Mouse (Mus musculus) MEL (cell line): ENCODE measurements at regions not wholly inside any gene's neighbourhood (a gene's known extent, or its start where the extent isn't known, plus 50 kb on each side); places are given as distances from the start of the nearest gene placed in this dataset.

Source experiments
- DNase-seq: peaks from one replicate; pipeline ENCODE4 v3.0.0; 2011; ENCODE audit warnings: low read depth, low spot score
- H3K27ac ChIP-seq: 2 replicates; pipeline ENCODE4 v1.5.1; 2012; ENCODE audit warnings: low read depth, mild to moderate bottlenecking, control low read depth, low read length, moderate library complexity; ENCODE audit not compliant: control insufficient read depth
- H3K27me3 ChIP-seq, 2 experiments: fragments of 150-350 bp in 1 of 2; sonication (generic) in 1 of 2; 2 replicates each; pipeline ENCODE4 v1.6.1; 2012; ENCODE audit warnings: low read length in 2 of 2, mild to moderate bottlenecking in 2 of 2, improper control_type of control experiment in 1 of 2, moderate library complexity in 1 of 2; ENCODE audit not compliant: insufficient read depth in 2 of 2, control insufficient read depth in 1 of 2
- H3K36me3 ChIP-seq, 2 experiments: 2 replicates each; pipeline ENCODE4 v1.6.1; 2012 to 2014; ENCODE audit warnings: low read length in 2 of 2, improper control_type of control experiment in 1 of 2, inconsistent platforms in 1 of 2, mild to moderate bottlenecking in 1 of 2; ENCODE audit not compliant: insufficient read depth in 2 of 2, control insufficient read depth in 1 of 2
- H3K4me1 ChIP-seq, 2 experiments: fragments of 150-350 bp in 1 of 2; sonication (generic) in 1 of 2; 2 replicates each; pipeline ENCODE4 v1.6.1; 2012; ENCODE audit warnings: low read length in 2 of 2, improper control_type of control experiment in 1 of 2, mild to moderate bottlenecking in 1 of 2; ENCODE audit not compliant: insufficient read depth in 2 of 2, control insufficient read depth in 1 of 2
- H3K4me3 ChIP-seq, 2 experiments: fragments of 150-350 bp in 1 of 2; sonication (generic) in 1 of 2; 2 replicates each; pipeline ENCODE4 v1.5.1; 2012; ENCODE audit warnings: low read depth in 2 of 2, low read length in 2 of 2, mild to moderate bottlenecking in 2 of 2, moderate library complexity in 2 of 2, control low read depth in 1 of 2, improper control_type of control experiment in 1 of 2; ENCODE audit not compliant: control insufficient read depth in 1 of 2, insufficient read depth in 1 of 2
- H3K79me2 ChIP-seq: 2 replicates; pipeline ENCODE4 v1.6.1; 2012; ENCODE audit warnings: mild to moderate bottlenecking, low read length, moderate library complexity; ENCODE audit not compliant: control insufficient read depth, poor library complexity, insufficient read depth
- H3K9ac ChIP-seq: 2 replicates; pipeline ENCODE4 v1.6.1; 2012; ENCODE audit warnings: low read depth, mild to moderate bottlenecking, control low read depth, low read length, moderate library complexity; ENCODE audit not compliant: control insufficient read depth, poor library complexity, severe bottlenecking
- H3K9me3 ChIP-seq: fragments of 150-350 bp; sonication (generic); replicated peaks from 2 replicates; pipeline ENCODE4 v1.6.1; 2012; ENCODE audit warnings: mild to moderate bottlenecking, low read length, improper control_type of control experiment, moderate library complexity; ENCODE audit not compliant: insufficient read depth
- BHLHE40 ChIP-seq: IDR thresholded peaks from 2 replicates; pipeline ENCODE4 v1.6.1; 2012; ENCODE audit warnings: low read depth, mild to moderate bottlenecking, inconsistent platforms, low read length, improper control_type of control experiment, borderline replicate concordance
- CHD1 ChIP-seq: IDR thresholded peaks from 2 replicates; pipeline ENCODE4 v1.6.1; 2012; ENCODE audit warnings: low read depth, mild to moderate bottlenecking, inconsistent platforms, low read length, improper control_type of control experiment
- CTCF ChIP-seq, 3 experiments: IDR thresholded peaks in 2 of 3; conservative IDR thresholded peaks in 1 of 3; 2 replicates each; pipeline ENCODE4 v1.5.1; 2011 to 2012; ENCODE audit warnings: low read length in 3 of 3, low read depth in 2 of 3, mild to moderate bottlenecking in 2 of 3, improper control_type of control experiment in 1 of 3, inconsistent platforms in 1 of 3, mixed read lengths in 1 of 3, moderate library complexity in 1 of 3; ENCODE audit not compliant: control insufficient read depth in 1 of 3, insufficient read depth in 1 of 3, poor library complexity in 1 of 3, severe bottlenecking in 1 of 3
- ETS1 ChIP-seq: IDR thresholded peaks from 2 replicates; pipeline ENCODE4 v1.6.1; 2012; ENCODE audit warnings: low read depth, mild to moderate bottlenecking, inconsistent platforms, low read length, improper control_type of control experiment, moderate library complexity
- GATA1 ChIP-seq: IDR thresholded peaks from 2 replicates; pipeline ENCODE4 v1.6.1; 2011; ENCODE audit warnings: low read depth, low read length, improper control_type of control experiment
- HCFC1 ChIP-seq: IDR thresholded peaks from 2 replicates; pipeline ENCODE4 v1.6.1; 2012; ENCODE audit warnings: low read depth, mild to moderate bottlenecking, inconsistent platforms, low read length, improper control_type of control experiment, moderate library complexity
- MAX ChIP-seq: IDR thresholded peaks from 2 replicates; pipeline ENCODE4 v1.6.1; 2011; ENCODE audit warnings: low read length, improper control_type of control experiment
- MAZ ChIP-seq: IDR thresholded peaks from 2 replicates; pipeline ENCODE4 v1.6.1; 2012; ENCODE audit warnings: low read depth, mild to moderate bottlenecking, inconsistent platforms, low read length, improper control_type of control experiment
- MEF2A ChIP-seq: IDR thresholded peaks from 2 replicates; pipeline ENCODE4 v1.6.1; 2014; ENCODE audit warnings: low read depth, mild to moderate bottlenecking, inconsistent platforms, low read length, improper control_type of control experiment; ENCODE audit not compliant: poor library complexity, insufficient replicate concordance, severe bottlenecking; ENCODE audit errors: extremely low read depth
- MXI1 ChIP-seq: IDR thresholded peaks from 2 replicates; pipeline ENCODE4 v1.6.1; 2011; ENCODE audit warnings: mild to moderate bottlenecking, low read depth, low read length, improper control_type of control experiment
- MYC ChIP-seq: IDR thresholded peaks from 2 replicates; pipeline ENCODE4 v1.6.1; 2011; ENCODE audit warnings: low read depth, mild to moderate bottlenecking, low read length, improper control_type of control experiment, moderate library complexity
- POLR2AphosphoS2 ChIP-seq: IDR thresholded peaks from 2 replicates; pipeline ENCODE4 v1.6.1; 2011; ENCODE audit warnings: low read length, improper control_type of control experiment
- RAD21 ChIP-seq: IDR thresholded peaks from 2 replicates; pipeline ENCODE4 v1.6.1; 2011; ENCODE audit warnings: mild to moderate bottlenecking, low read depth, low read length, improper control_type of control experiment
- TAL1 ChIP-seq: IDR thresholded peaks from 2 replicates; pipeline ENCODE4 v1.6.1; 2012; ENCODE audit warnings: mild to moderate bottlenecking, inconsistent platforms, low read length, moderate library complexity, mixed read lengths
- TBP ChIP-seq: IDR thresholded peaks from 2 replicates; pipeline ENCODE4 v1.8.0; 2011; ENCODE audit warnings: low read depth, low read length, improper control_type of control experiment
- TCF12 ChIP-seq: IDR thresholded peaks from 2 replicates; pipeline ENCODE4 v1.6.1; 2014; ENCODE audit warnings: low read depth, mild to moderate bottlenecking, inconsistent platforms, low read length, improper control_type of control experiment, moderate library complexity
- UBTF ChIP-seq: IDR thresholded peaks from 2 replicates; pipeline ENCODE4 v1.6.1; 2012; ENCODE audit warnings: low read depth, mild to moderate bottlenecking, inconsistent platforms, low read length, improper control_type of control experiment, moderate library complexity, borderline replicate concordance; ENCODE audit not compliant: insufficient read depth
- USF2 ChIP-seq, 2 experiments: IDR thresholded peaks; 2 replicates each; pipeline ENCODE4 v1.6.1; 2011 to 2012; ENCODE audit warnings: improper control_type of control experiment in 2 of 2, low read length in 2 of 2, borderline replicate concordance in 1 of 2, inconsistent platforms in 1 of 2, low read depth in 1 of 2, mild to moderate bottlenecking in 1 of 2; ENCODE audit not compliant: insufficient read depth in 1 of 2
- ZNF384 ChIP-seq: IDR thresholded peaks from 2 replicates; pipeline ENCODE4 v1.6.1; 2012; ENCODE audit warnings: low read depth, mild to moderate bottlenecking, inconsistent platforms, low read length, improper control_type of control experiment

DNA sequence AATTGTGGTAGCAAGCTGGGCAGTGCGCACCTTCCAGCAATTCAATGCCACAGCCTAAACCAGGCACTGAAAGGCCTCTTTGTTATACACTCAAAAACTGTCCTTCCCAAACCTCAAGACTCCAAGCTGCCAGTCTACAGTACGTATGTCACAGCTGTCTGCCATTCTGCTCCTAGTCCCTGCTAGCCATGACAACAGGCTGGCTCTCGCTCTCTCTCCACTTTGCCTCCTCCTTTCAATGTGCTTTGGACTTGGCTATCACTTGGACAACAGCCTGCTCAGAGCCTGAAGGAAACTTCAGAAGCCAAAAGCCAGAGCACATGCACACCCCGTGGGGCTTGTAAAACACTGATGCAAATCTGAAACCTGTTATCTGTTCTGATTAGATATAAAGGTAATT lies 125.9 kb upstream of the Plcz1 start:
- H3K4me1 ChIP-seq: no peaks in the 10 kb centered on the region
- no peak overlapping the region for H3K27ac ChIP-seq
- no peak overlapping the region for H3K4me3 ChIP-seq
- H3K9me3 ChIP-seq: no peaks in the 10 kb centered on the region
- H3K79me2 ChIP-seq: no peaks in the 10 kb centered on the region
- DNase-seq: no peak
- no peaks in the 10 kb centered on the region for H3K36me3 ChIP-seq
- no peaks in the 10 kb centered on the region for H3K27me3 ChIP-seq
- H3K9ac ChIP-seq: no peak overlapping the region
- TF ChIP-seq GATA1 (no peak), RAD21 (no peak), UBTF (no peak), HCFC1 (no peak), MEF2A (no peak), TBP (no peak), MXI1 (no peak), ZNF384 (no peak), CTCF (IDR thresholded peaks at IDR 0.05 in 2 of 3, conservative IDR thresholded peaks at IDR 0.05 in 1 of 3; ENCODE audit: control insufficient read depth in 1 of 3, insufficient read depth in 1 of 3, low read depth in 2 of 3, low read length in 3 of 3, poor library complexity in 1 of 3, severe bottlenecking in 1 of 3) (no peak), CHD1 (no peak)

DNA sequence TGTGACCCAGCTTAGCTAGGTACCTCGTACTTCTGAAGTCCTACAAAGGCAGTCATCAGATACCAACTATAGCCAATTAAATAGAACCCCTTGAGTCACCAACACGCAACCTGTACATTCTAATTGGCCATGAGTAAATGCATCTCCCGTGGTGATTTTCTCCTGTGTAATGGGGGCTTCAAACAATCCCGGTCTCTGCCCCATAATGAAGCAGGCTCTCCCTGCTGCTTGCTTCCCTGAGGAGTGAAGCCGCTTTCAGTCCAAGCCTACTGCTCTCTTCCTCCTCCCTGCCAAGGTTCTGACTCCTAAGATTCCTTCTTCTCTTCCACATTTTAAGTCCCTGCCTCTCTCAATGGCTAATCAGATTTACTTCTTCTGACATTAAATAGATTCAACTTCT lies 121.5 kb upstream of the Plcz1 start:
- DNase-seq: no peak
- no peaks in the 10 kb centered on the region for H3K79me2 ChIP-seq
- H3K36me3 ChIP-seq: no peaks in the 10 kb centered on the region
- no peaks in the 10 kb centered on the region for H3K4me1 ChIP-seq
- no peaks in the 10 kb centered on the region for H3K9me3 ChIP-seq
- TF ChIP-seq RAD21 (no peak), HCFC1 (no peak), MEF2A (no peak), TCF12 (no peak)
- TF ChIP-seq, all 39 proteins: peak for 0
- Histone ChIP-seq H3K9ac (no peak overlapping the region), H3K27ac (no peak overlapping the region), H3K27me3 (no peaks in the 10 kb centered on the region), H3K4me3 (no peak overlapping the region)

DNA sequence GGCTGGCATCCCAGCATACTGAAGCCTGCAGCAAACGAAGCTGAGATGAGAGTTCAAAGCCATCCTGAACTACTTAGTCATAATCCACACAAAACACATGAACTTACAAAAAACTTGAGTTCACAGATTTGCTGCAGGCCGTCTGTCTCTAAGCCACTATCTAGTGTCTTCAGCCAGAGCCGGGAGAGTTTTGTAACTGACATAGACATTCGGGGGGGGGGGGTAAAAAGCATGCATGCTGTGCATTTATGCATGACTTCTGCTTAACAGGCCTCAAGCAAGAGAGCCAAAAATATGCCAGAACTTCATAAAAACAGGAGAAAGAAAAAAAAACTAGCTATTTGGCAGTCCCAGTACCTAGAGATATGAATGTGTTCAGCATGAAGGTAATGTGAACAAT lies 120.2 kb upstream of the Plcz1 start:
- Histone ChIP-seq H3K9ac (no peak overlapping the region), H3K9me3 (no peaks in the 10 kb centered on the region), H3K4me3 (no peak overlapping the region), H3K79me2 (no peaks in the 10 kb centered on the region), H3K4me1 (no peaks in the 10 kb centered on the region), H3K27me3 (no peaks in the 10 kb centered on the region), H3K27ac (no peak overlapping the region), H3K36me3 (no peaks in the 10 kb centered on the region)
- no peak for DNase-seq
- no peak for TF ChIP-seq ETS1
- no peak for TF ChIP-seq TBP
- no peak for TF ChIP-seq TAL1
- TF ChIP-seq HCFC1: no peak
- no peak for TF ChIP-seq MEF2A
- no peak for TF ChIP-seq ZNF384
- TF ChIP-seq MAX: no peak
- no peak for TF ChIP-seq RAD21
- no peak for TF ChIP-seq UBTF
- TF ChIP-seq BHLHE40: no peak
- TF ChIP-seq POLR2AphosphoS2: no peak
- no peak for TF ChIP-seq MYC
- no peak for TF ChIP-seq MXI1
- no peak for TF ChIP-seq GATA1
- no peak for TF ChIP-seq USF2 (IDR thresholded peaks at IDR 0.05; ENCODE audit: borderline replicate concordance in 1 of 2, insufficient read depth in 1 of 2, low read depth in 1 of 2, low read length in 2 of 2)
- no peak for TF ChIP-seq MAZ
